Mouse (Mus musculus): ENCODE measurements around the gene Tprn. TPM values are rescaled to one million over a fixed set of nuclear protein-coding genes. Genes with fewer than 3 reads are reported as not detected.
A peak's percentile ranks its signal among the peaks of the same experiment; 100 is the strongest.

Tprn gene
- polyA plus RNA-seq, 1 experiment = 436 TPM

- TF ChIP-seq CTCF (IDR thresholded peaks at IDR 0.05; ENCODE audit: extremely low read depth, insufficient read length, insufficient replicate concordance, low read depth, low read length) (no peak), POLR2A (IDR thresholded peaks at IDR 0.05; ENCODE audit: low read depth, low read length) (no peak)
- 2% methylated on average over 44 of the region's 45 CpGs for WGBS
- no peaks in the 10 kb centered on the region for H3K36me3 ChIP-seq (ENCODE audit: control insufficient read depth, insufficient read depth, low read length)
- 0 out of 2 replicates have a peak, but pooled peaks cover 3% of the 10 kb centered on the region for H3K4me1 ChIP-seq (ENCODE audit: control insufficient read depth, insufficient read depth, insufficient read length, low read length)
- H3K27ac ChIP-seq (ENCODE audit: insufficient read depth, low read depth, low read length) = no peak overlapping the region
- H3K4me3 ChIP-seq (ENCODE audit: low read depth, low read length) = peak overlapping the region; percentile 44
- H3K27me3 ChIP-seq (ENCODE audit: control insufficient read depth, insufficient read depth, low read length) = peaks cover 9% of the 10 kb centered on the region; the same call in 1 of the 2 replicates
These were observed 42.5 kb downstream of the Tprn start for GRCm38 (mm10) chr2:25304657-25305541.

GRCm38 (mm10) chr2:25305587-25306359 is 43.4 kb downstream of the Tprn start:
- H3K27ac ChIP-seq (ENCODE audit: insufficient read depth, low read depth, low read length) = no peak overlapping the region
- no peak overlapping the region for H3K4me3 ChIP-seq (ENCODE audit: low read depth, low read length)
- no peak for TF ChIP-seq POLR2A (IDR thresholded peaks at IDR 0.05; ENCODE audit: low read depth, low read length)
- no peak for TF ChIP-seq CTCF (IDR thresholded peaks at IDR 0.05; ENCODE audit: extremely low read depth, insufficient read length, insufficient replicate concordance, low read depth, low read length)
- H3K36me3 ChIP-seq (ENCODE audit: control insufficient read depth, insufficient read depth, low read length) = no peaks in the 10 kb centered on the region
- H3K4me1 ChIP-seq (ENCODE audit: control insufficient read depth, insufficient read depth, insufficient read length, low read length) = 0 out of 2 replicates have a peak, but pooled peaks cover 3% of the 10 kb centered on the region
- 51% methylated on average over 14 of the region's 14 CpGs for WGBS
- peaks cover 11% of the 10 kb centered on the region; the same call in 1 of the 2 replicates for H3K27me3 ChIP-seq (ENCODE audit: control insufficient read depth, insufficient read depth, low read length)

GRCm38 (mm10) chr2:25310180-25310579 is 47.8 kb downstream of the Tprn start:
- H3K27ac ChIP-seq (ENCODE audit: insufficient read depth, low read depth, low read length) = no peak overlapping the region
- H3K4me1 ChIP-seq (ENCODE audit: control insufficient read depth, insufficient read depth, insufficient read length, low read length) = peaks cover 2% of the 10 kb centered on the region; the same call in 1 of the 2 replicates
- H3K4me3 ChIP-seq (ENCODE audit: low read depth, low read length) = no peak overlapping the region
- TF ChIP-seq CTCF (IDR thresholded peaks at IDR 0.05; ENCODE audit: extremely low read depth, insufficient read length, insufficient replicate concordance, low read depth, low read length) (no peak), POLR2A (IDR thresholded peaks at IDR 0.05; ENCODE audit: low read depth, low read length) (no peak)
- 58% methylated on average over 10 of the region's 10 CpGs for WGBS
- no peaks in the 10 kb centered on the region for H3K36me3 ChIP-seq (ENCODE audit: control insufficient read depth, insufficient read depth, low read length)
- peaks cover 16% of the 10 kb centered on the region for H3K27me3 ChIP-seq (ENCODE audit: control insufficient read depth, insufficient read depth, low read length)

GRCm38 (mm10) chr2:25310969-25311368 is 48.6 kb downstream of the Tprn start:
- Histone ChIP-seq H3K4me3 (ENCODE audit: low read depth, low read length) (peak overlapping the region; percentile 33; the same call in 1 of the 2 replicates), H3K27ac (ENCODE audit: insufficient read depth, low read depth, low read length) (no peak overlapping the region), H3K4me1 (ENCODE audit: control insufficient read depth, insufficient read depth, insufficient read length, low read length) (peaks cover 2% of the 10 kb centered on the region; the same call in 1 of the 2 replicates), H3K36me3 (ENCODE audit: control insufficient read depth, insufficient read depth, low read length) (no peaks in the 10 kb centered on the region), H3K27me3 (ENCODE audit: control insufficient read depth, insufficient read depth, low read length) (peaks cover 16% of the 10 kb centered on the region)
- 5% methylated on average over 22 of the region's 22 CpGs for WGBS
- TF ChIP-seq CTCF (IDR thresholded peaks at IDR 0.05; ENCODE audit: extremely low read depth, insufficient read length, insufficient replicate concordance, low read depth, low read length) (no peak), POLR2A (IDR thresholded peaks at IDR 0.05; ENCODE audit: low read depth, low read length) (no peak)

GRCm38 (mm10) chr2:25311491-25311891 is 49.1 kb downstream of the Tprn start:
- Histone ChIP-seq H3K4me3 (ENCODE audit: low read depth, low read length) (0 out of 2 replicates have a peak overlapping the region, but pooled peaks have one; percentile 33), H3K4me1 (ENCODE audit: control insufficient read depth, insufficient read depth, insufficient read length, low read length) (peaks cover 2% of the 10 kb centered on the region; the same call in 1 of the 2 replicates), H3K27me3 (ENCODE audit: control insufficient read depth, insufficient read depth, low read length) (peaks cover 16% of the 10 kb centered on the region), H3K36me3 (ENCODE audit: control insufficient read depth, insufficient read depth, low read length) (no peaks in the 10 kb centered on the region), H3K27ac (ENCODE audit: insufficient read depth, low read depth, low read length) (no peak overlapping the region)
- 4% methylated on average over 11 of the region's 11 CpGs for WGBS
- TF ChIP-seq POLR2A (IDR thresholded peaks at IDR 0.05; ENCODE audit: low read depth, low read length) = no peak
- no peak for TF ChIP-seq CTCF (IDR thresholded peaks at IDR 0.05; ENCODE audit: extremely low read depth, insufficient read length, insufficient replicate concordance, low read depth, low read length)

- Histone ChIP-seq H3K36me3 (ENCODE audit: control insufficient read depth, insufficient read depth, low read length) (no peaks in the 10 kb centered on the region), H3K27ac (ENCODE audit: insufficient read depth, low read depth, low read length) (no peak overlapping the region), H3K4me3 (ENCODE audit: low read depth, low read length) (peak overlapping the region; percentile 21; the same call in 1 of the 2 replicates), H3K27me3 (ENCODE audit: control insufficient read depth, insufficient read depth, low read length) (peaks cover 8% of the 10 kb centered on the region; the same call in 1 of the 2 replicates), H3K4me1 (ENCODE audit: control insufficient read depth, insufficient read depth, insufficient read length, low read length) (peaks cover 5% of the 10 kb centered on the region; the same call in 1 of the 2 replicates)
- 5% methylated on average over 31 of the region's 31 CpGs for WGBS
- TF ChIP-seq CTCF (IDR thresholded peaks at IDR 0.05; ENCODE audit: extremely low read depth, insufficient read length, insufficient replicate concordance, low read depth, low read length) (no peak), POLR2A (IDR thresholded peaks at IDR 0.05; ENCODE audit: low read depth, low read length) (no peak)
These were observed 55.9 kb downstream of the Tprn start for GRCm38 (mm10) chr2:25318119-25318966.

Measured in small intestine, adult 2 months (tissue).